Mouse (Mus musculus): ENCODE data around the gene Ncoa5. TPM values are rescaled to one million over a fixed set of nuclear protein-coding genes. Genes with fewer than 3 reads are reported as not detected.

Ncoa5 gene
- polyA plus RNA-seq, 1 experiment = 31.3 TPM

DNA sequence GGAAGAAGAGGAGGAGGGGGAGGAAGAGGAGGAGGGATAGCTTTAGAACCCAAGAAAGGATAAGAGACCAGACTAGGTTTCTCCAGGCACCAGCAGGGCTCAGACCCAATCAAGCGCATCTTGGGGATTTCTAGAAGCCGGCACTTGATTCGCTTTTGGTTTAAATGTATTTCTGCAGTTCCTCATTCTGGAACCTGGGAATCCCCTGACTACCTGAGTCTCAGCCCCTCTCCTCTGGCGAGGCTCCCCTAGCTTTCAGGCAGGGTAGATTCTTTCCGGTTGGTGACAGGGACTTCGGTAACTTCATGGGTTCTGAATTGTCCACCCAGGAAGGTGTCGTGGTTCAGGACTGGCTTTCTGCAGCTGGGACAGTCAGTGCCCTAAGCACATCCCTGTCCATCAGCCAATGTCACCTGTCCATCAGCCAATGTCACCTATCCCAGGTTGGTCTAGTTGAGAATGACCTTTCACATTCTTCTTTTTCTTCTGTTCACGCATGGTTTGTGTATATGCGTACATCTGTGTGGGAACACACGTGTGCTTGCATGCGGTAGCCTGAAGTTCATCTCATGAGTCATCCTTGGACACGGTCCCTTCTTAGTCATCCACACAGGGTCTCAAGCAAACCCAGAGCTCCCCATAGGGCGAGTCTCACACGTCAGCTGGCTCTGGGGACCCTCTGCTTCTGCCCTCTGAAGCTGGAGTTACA is 21.9 kb upstream of the Ncoa5 start:
- no peak for DNase-seq
- TF ChIP-seq CTCF (conservative IDR thresholded peaks at IDR 0.05; ENCODE audit: insufficient read depth, insufficient read length, low read depth, low read length) = no peak
- no peak for TF ChIP-seq POLR2A (IDR thresholded peaks at IDR 0.05; ENCODE audit: low read depth, low read length)
- Histone ChIP-seq H3K4me3 (ENCODE audit: insufficient read depth, low read depth, low read length) (peak overlapping the region; percentile 48; the same call in 1 of the 2 replicates), H3K27ac (ENCODE audit: insufficient read depth, low read depth, low read length) (no peak overlapping the region), H3K27me3 (replicated peaks; ENCODE audit: control insufficient read depth, insufficient read depth, low read length) (no peaks in the 10 kb centered on the region), H3K4me1 (ENCODE audit: control insufficient read depth, insufficient read depth, low read length) (no peaks in the 10 kb centered on the region), H3K36me3 (ENCODE audit: control insufficient read depth, insufficient read depth, low read length) (no peaks in the 10 kb centered on the region)
- 79% methylated on average over 14 of the region's 14 CpGs for WGBS

GRCm38 (mm10) chr2:165055905-165056304 is 21.2 kb upstream of the Ncoa5 start:
- Histone ChIP-seq H3K27ac (ENCODE audit: insufficient read depth, low read depth, low read length) (peak overlapping the region; percentile 42; the same call in 1 of the 2 replicates), H3K36me3 (ENCODE audit: control insufficient read depth, insufficient read depth, low read length) (no peaks in the 10 kb centered on the region), H3K4me1 (ENCODE audit: control insufficient read depth, insufficient read depth, low read length) (no peaks in the 10 kb centered on the region), H3K27me3 (replicated peaks; ENCODE audit: control insufficient read depth, insufficient read depth, low read length) (no peaks in the 10 kb centered on the region), H3K4me3 (ENCODE audit: insufficient read depth, low read depth, low read length) (peak overlapping the region; percentile 48)
- DNase-seq = peak; percentile 58
- no peak for TF ChIP-seq POLR2A (IDR thresholded peaks at IDR 0.05; ENCODE audit: low read depth, low read length)
- no peak for TF ChIP-seq CTCF (conservative IDR thresholded peaks at IDR 0.05; ENCODE audit: insufficient read depth, insufficient read length, low read depth, low read length)
- WGBS = 5% methylated on average over 7 of the region's 7 CpGs

DNA sequence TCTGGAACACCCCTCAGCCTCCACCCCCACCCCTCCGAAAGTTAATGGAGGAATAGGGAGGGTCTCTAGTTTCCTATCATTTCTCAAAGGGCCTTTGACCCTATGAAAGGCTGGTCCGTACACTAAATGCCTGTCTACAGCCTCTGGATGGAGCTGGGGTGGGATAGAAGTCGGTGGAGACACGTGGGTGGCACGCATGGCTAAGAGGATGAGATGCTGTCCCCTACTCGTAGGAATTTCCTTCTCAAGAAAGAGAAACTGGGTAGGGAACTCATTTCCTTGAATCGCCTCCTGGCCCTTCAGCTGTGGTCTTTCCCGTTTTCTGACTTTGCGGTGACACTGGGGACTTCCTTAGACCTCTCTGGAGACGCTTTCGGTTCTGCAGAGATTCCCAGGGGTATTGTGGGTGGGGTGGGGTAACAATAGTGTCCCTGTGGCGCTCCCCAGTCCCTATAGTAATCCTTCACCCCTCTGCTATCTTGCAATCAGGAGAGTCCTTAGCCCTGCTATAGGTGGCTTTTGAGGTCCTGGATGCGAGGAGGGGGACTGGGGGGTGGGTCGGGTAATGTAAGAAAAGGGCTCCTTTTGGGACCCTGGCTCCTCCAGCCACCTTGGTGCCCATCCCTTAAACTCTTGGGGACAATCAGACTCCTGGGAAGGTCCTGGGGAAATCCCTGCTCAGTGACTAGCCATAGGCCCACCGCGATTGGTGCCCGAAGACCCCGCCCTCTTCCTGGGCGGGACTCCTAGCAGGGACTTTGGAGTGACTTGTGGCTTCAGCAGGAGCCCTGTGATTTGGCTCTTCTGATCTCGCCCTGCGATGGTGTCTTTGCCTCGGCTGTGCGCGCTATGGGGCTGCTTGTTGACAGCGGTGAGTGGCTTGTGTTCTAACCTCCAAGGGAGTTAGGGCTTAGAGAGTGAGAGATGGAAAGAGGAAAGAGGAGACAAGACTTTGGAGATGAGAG is 20.5 kb upstream of the Ncoa5 start, which contains the start of gene Cd40:
Gene Cd40, plus strand, starts transcription at position 740 of the 965 bp plus-strand sequence.
- H3K4me3 ChIP-seq (ENCODE audit: insufficient read depth, low read depth, low read length) = peak within 1 kb of the TSS; percentile 48
- 11% methylated on average over 25 of the region's 25 CpGs for WGBS
- peak; percentile 88 for DNase-seq
- TF ChIP-seq POLR2A (IDR thresholded peaks at IDR 0.05; ENCODE audit: low read depth, low read length) (peak; percentile 34), CTCF (conservative IDR thresholded peaks at IDR 0.05; ENCODE audit: insufficient read depth, insufficient read length, low read depth, low read length) (no peak)
- no peaks in the 10 kb centered on the region for H3K27me3 ChIP-seq (replicated peaks; ENCODE audit: control insufficient read depth, insufficient read depth, low read length)
- H3K4me1 ChIP-seq (ENCODE audit: control insufficient read depth, insufficient read depth, low read length) = no peaks in the 10 kb centered on the region
- H3K36me3 ChIP-seq (ENCODE audit: control insufficient read depth, insufficient read depth, low read length) = no peaks in the 10 kb centered on the region
- peak within 1 kb of the TSS; percentile 42; the same call in 1 of the 2 replicates for H3K27ac ChIP-seq (ENCODE audit: insufficient read depth, low read depth, low read length)

GRCm38 (mm10) chr2:165051566-165051965 is 16.9 kb upstream of the Ncoa5 start:
- WGBS = 58% methylated on average over 11 of the region's 11 CpGs

DNA sequence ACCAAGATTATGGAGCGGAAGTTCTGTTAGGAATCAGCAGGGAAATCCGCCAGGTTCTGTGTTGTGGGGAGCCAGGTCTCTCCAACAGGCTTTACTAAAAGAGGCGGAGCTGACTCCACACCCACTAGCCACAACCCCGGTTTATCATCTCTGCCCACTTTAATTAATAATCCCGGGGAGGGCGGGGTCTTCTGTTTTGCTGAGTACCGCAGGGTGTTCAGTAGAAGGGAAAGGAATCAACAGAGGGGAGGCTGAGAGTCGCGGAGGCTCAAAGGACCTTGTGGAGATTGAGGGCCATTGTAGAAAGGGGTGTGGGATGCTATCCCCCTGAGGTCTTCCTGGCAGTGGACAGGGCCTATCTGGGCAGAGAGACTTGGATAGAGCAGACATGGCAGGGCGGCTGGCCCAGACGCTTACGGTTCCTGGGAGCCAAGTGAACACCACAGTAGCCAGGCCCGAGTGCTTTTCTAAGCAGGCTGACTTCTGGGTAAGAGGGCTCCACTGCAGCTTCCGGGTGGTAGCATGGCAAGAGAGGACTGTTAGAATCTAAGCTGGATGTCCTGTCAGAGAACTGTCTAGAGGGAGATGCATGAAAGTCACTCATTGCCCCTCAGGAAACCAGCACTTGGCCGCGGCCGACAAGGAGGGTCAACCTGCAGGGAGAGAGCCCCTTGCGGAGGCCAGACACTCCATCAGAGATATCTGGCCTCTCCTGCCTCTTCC is 16.3 kb upstream of the Ncoa5 start:
- Histone ChIP-seq H3K27me3 (replicated peaks; ENCODE audit: control insufficient read depth, insufficient read depth, low read length) (no peaks in the 10 kb centered on the region), H3K36me3 (ENCODE audit: control insufficient read depth, insufficient read depth, low read length) (no peaks in the 10 kb centered on the region), H3K4me1 (ENCODE audit: control insufficient read depth, insufficient read depth, low read length) (no peaks in the 10 kb centered on the region), H3K4me3 (ENCODE audit: insufficient read depth, low read depth, low read length) (no peak overlapping the region), H3K27ac (ENCODE audit: insufficient read depth, low read depth, low read length) (no peak overlapping the region)
- no peak for DNase-seq
- TF ChIP-seq CTCF (conservative IDR thresholded peaks at IDR 0.05; ENCODE audit: insufficient read depth, insufficient read length, low read depth, low read length) (no peak), POLR2A (IDR thresholded peaks at IDR 0.05; ENCODE audit: low read depth, low read length) (no peak)
- WGBS = 82% methylated on average over 18 of the region's 18 CpGs

More at GRCm38 (mm10) chr2:165051566-165051965, 16.9 kb upstream of the Ncoa5 start:
- Histone ChIP-seq H3K4me1 (ENCODE audit: control insufficient read depth, insufficient read depth, low read length) (no peaks in the 10 kb centered on the region), H3K36me3 (ENCODE audit: control insufficient read depth, insufficient read depth, low read length) (no peaks in the 10 kb centered on the region), H3K27me3 (replicated peaks; ENCODE audit: control insufficient read depth, insufficient read depth, low read length) (no peaks in the 10 kb centered on the region), H3K4me3 (ENCODE audit: insufficient read depth, low read depth, low read length) (no peak overlapping the region), H3K27ac (ENCODE audit: insufficient read depth, low read depth, low read length) (no peak overlapping the region)
- no peak for DNase-seq
- TF ChIP-seq POLR2A (IDR thresholded peaks at IDR 0.05; ENCODE audit: low read depth, low read length) (no peak), CTCF (conservative IDR thresholded peaks at IDR 0.05; ENCODE audit: insufficient read depth, insufficient read length, low read depth, low read length) (no peak)

DNA sequence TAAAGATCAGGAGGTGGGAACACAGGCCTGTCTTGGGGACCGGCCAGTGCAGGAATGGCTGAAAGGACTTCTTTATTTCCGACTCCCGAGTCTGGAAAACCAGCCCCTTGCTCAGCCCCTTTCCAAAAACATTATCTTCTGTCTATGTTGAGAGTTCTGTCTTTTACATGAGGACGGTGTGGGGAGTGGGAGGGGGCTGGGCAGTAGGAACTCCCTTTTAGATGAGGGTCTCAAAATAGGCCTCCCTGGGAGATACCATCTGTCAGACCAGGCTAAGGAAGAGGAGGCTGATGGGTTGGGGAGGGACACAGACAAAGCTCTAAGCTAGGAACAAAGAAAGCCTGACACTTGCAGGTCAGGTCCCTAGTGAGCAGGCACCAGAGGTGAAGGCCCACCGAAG is 14.4 kb upstream of the Ncoa5 start:
- Histone ChIP-seq H3K4me1 (ENCODE audit: control insufficient read depth, insufficient read depth, low read length) (no peaks in the 10 kb centered on the region), H3K36me3 (ENCODE audit: control insufficient read depth, insufficient read depth, low read length) (no peaks in the 10 kb centered on the region), H3K27ac (ENCODE audit: insufficient read depth, low read depth, low read length) (no peak overlapping the region), H3K4me3 (ENCODE audit: insufficient read depth, low read depth, low read length) (no peak overlapping the region), H3K27me3 (replicated peaks; ENCODE audit: control insufficient read depth, insufficient read depth, low read length) (no peaks in the 10 kb centered on the region)
- no peak for TF ChIP-seq POLR2A (IDR thresholded peaks at IDR 0.05; ENCODE audit: low read depth, low read length)
- WGBS = 70% methylated on average over 5 of the region's 5 CpGs
- no peak for DNase-seq
